Mouse (Mus musculus): Measurements from ENCODE around the gene Tnc. TPM values are rescaled to one million over a fixed set of nuclear protein-coding genes. Genes with fewer than 3 reads are reported as not detected.

Gene Tnc
- polyA plus RNA-seq, 1 experiment from 2014 or later = 2.6 TPM

DNA sequence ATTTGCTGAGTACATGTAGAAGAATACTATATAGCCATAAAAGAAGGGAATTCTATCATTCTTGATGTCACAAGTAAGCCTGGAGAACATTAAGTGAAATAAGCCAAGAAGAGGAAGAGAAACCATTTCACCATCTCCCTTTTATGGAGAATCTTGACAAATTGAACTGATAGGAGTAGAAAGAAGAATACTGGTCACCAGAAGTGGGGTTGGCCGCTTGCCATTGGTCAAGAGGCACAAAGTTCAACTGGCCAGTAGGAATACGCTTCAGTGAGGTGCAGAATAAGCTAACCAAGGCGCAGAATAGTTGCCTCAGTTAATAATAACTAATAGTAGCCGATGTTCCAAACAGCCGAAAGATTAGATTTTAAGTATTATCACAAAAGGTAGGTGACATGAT, 58.7 kb downstream of the Tnc start:
- no peak for ATAC-seq (ENCODE audit: low read depth)
- no peak for DNase-seq
- H3K36me3 ChIP-seq = no peaks in the 10 kb centered on the region
- H3K27me3 ChIP-seq = no peaks in the 10 kb centered on the region
- H3K4me2 ChIP-seq = no peak overlapping the region
- H3K9me3 ChIP-seq (replicated peaks) = no peaks in the 10 kb centered on the region
- no peak overlapping the region for H3K4me3 ChIP-seq (replicated peaks)
- H3K27ac ChIP-seq = no peak overlapping the region
- no peak overlapping the region for H3K9ac ChIP-seq
- WGBS (ENCODE audit: insufficient replicate concordance) = 75% methylated on average over 5 of the region's 5 CpGs
- no peaks in the 10 kb centered on the region for H3K4me1 ChIP-seq (replicated peaks)

DNA sequence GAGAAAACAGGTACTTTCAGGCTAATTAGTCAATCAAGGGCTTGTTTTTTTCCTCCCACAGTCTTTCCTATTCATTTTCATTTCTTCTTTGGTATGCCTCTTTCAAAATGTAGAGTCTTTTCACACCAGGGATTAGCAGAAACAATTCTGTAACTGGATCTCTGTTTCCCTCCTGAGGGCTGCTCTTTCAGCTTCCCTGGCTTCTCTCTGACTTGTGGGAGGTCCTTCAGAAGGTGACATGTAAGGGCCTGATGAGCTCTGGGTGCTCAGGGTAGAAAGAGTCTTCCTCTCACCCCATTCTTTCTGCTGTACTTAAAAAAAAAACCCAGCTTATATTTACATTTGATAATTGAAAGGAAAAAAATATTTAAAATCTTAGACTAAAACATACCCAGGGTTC, 60.2 kb downstream of the Tnc start:
- ATAC-seq (ENCODE audit: low read depth) (no peak), DNase-seq (no peak)
- no peaks in the 10 kb centered on the region for H3K27me3 ChIP-seq
- no peaks in the 10 kb centered on the region for H3K9me3 ChIP-seq (replicated peaks)
- no peak overlapping the region for H3K9ac ChIP-seq
- no peaks in the 10 kb centered on the region for H3K36me3 ChIP-seq
- no peaks in the 10 kb centered on the region for H3K4me1 ChIP-seq (replicated peaks)
- no peak overlapping the region for H3K4me2 ChIP-seq
- no peak overlapping the region for H3K27ac ChIP-seq
- H3K4me3 ChIP-seq (replicated peaks) = no peak overlapping the region

- Histone ChIP-seq H3K4me3 (replicated peaks) (no peak overlapping the region), H3K9ac (no peak overlapping the region), H3K27me3 (no peaks in the 10 kb centered on the region), H3K9me3 (replicated peaks) (no peaks in the 10 kb centered on the region), H3K4me2 (no peak overlapping the region), H3K4me1 (replicated peaks) (peaks cover 7% of the 10 kb centered on the region), H3K36me3 (no peaks in the 10 kb centered on the region), H3K27ac (no peak overlapping the region)
- 59% methylated on average over 8 of the region's 8 CpGs for WGBS (ENCODE audit: insufficient replicate concordance)
- ATAC-seq (ENCODE audit: low read depth) (no peak), DNase-seq (no peak)
Measured at GRCm38 (mm10) chr4:63983098-63983445, 63.7 kb downstream of the Tnc start.

GRCm38 (mm10) chr4:63982425-63983097, 64.3 kb downstream of the Tnc start:
- peaks cover 7% of the 10 kb centered on the region for H3K4me1 ChIP-seq (replicated peaks)
- no peak for DNase-seq
- WGBS (ENCODE audit: insufficient replicate concordance) = 60% methylated on average over 12 of the region's 12 CpGs
- no peaks in the 10 kb centered on the region for H3K36me3 ChIP-seq
- H3K4me3 ChIP-seq (replicated peaks) = no peak overlapping the region
- H3K9me3 ChIP-seq (replicated peaks) = no peaks in the 10 kb centered on the region
- no peaks in the 10 kb centered on the region for H3K27me3 ChIP-seq
- no peak overlapping the region for H3K9ac ChIP-seq
- no peak overlapping the region for H3K4me2 ChIP-seq
- ATAC-seq (ENCODE audit: low read depth) = no peak
- H3K27ac ChIP-seq = no peak overlapping the region

- Histone ChIP-seq H3K36me3 (no peaks in the 10 kb centered on the region), H3K27me3 (no peaks in the 10 kb centered on the region), H3K4me2 (no peak overlapping the region), H3K9ac (no peak overlapping the region), H3K9me3 (replicated peaks) (no peaks in the 10 kb centered on the region), H3K27ac (no peak overlapping the region), H3K4me1 (replicated peaks) (peaks cover 7% of the 10 kb centered on the region), H3K4me3 (replicated peaks) (no peak overlapping the region)
- WGBS (ENCODE audit: insufficient replicate concordance) = 40% methylated on average over 1 of the region's 1 CpGs
- no peak for ATAC-seq (ENCODE audit: low read depth)
- no peak for DNase-seq
Measured at GRCm38 (mm10) chr4:63980211-63980794, 66.5 kb downstream of the Tnc start.

DNA sequence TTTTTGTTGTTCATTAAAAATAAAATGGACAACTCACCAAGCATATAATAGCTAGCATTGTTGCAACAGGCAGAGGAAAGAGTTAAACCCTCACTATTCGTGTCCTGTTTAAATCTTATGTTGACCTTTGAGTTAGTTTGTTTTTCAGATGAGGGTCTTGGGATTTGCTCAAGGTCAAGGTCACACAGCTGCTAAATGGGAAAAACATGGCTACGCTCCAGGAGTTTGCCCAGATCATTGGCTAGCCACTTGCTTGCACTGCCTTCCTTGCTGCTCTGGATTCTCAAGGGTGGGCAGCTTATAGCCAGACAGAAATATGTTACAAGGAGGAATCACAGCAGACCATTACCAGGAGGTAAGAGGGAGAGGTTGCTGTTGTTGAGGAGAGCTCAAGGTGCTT, 67.2 kb downstream of the Tnc start:
- H3K4me3 ChIP-seq (replicated peaks) = no peak overlapping the region
- H3K4me2 ChIP-seq = no peak overlapping the region
- no peak for DNase-seq
- 46% methylated on average over 2 of the region's 2 CpGs for whole genome bisulfite sequencing (ENCODE audit: insufficient replicate concordance)
- H3K27ac ChIP-seq = no peak overlapping the region
- ATAC-seq (ENCODE audit: low read depth) = no peak
- peaks cover 7% of the 10 kb centered on the region for H3K4me1 ChIP-seq (replicated peaks)
- no peaks in the 10 kb centered on the region for H3K36me3 ChIP-seq
- no peaks in the 10 kb centered on the region for H3K9me3 ChIP-seq (replicated peaks)
- no peak overlapping the region for H3K9ac ChIP-seq
- H3K27me3 ChIP-seq = no peaks in the 10 kb centered on the region

DNA sequence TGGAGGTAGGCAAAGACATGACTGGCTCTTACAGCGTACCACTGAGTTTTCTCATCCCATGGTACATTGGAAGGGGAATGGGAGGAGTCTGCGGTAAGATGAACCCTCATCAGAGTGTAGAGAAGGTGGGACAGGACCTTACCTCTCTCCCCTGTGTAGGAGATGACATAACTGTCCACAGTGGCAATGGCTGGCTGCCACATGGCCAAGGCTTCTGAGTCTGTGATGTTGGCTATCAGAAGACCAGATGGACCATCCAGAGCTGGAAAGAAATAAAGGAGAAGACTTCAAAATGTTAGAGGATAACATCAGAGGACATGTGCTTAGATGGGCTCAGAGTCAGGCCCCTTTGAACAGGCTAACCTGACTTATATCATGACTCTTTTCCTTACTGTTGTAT, 74.3 kb downstream of the Tnc start:
- WGBS (ENCODE audit: insufficient replicate concordance) = 73% methylated on average over 2 of the region's 2 CpGs
- no peak overlapping the region for H3K27ac ChIP-seq
- H3K4me1 ChIP-seq (replicated peaks) = no peaks in the 10 kb centered on the region
- H3K27me3 ChIP-seq = no peaks in the 10 kb centered on the region
- no peaks in the 10 kb centered on the region for H3K36me3 ChIP-seq
- H3K4me2 ChIP-seq = no peak overlapping the region
- H3K4me3 ChIP-seq (replicated peaks) = no peak overlapping the region
- no peak for ATAC-seq (ENCODE audit: low read depth)
- no peaks in the 10 kb centered on the region for H3K9me3 ChIP-seq (replicated peaks)
- H3K9ac ChIP-seq = no peak overlapping the region
- DNase-seq = no peak

GRCm38 (mm10) chr4:63971762-63972161, 75.1 kb downstream of the Tnc start:
- DNase-seq (no peak), ATAC-seq (ENCODE audit: low read depth) (no peak)
- H3K27ac ChIP-seq = no peak overlapping the region
- H3K4me2 ChIP-seq = no peak overlapping the region
- no peak overlapping the region for H3K9ac ChIP-seq
- no peaks in the 10 kb centered on the region for H3K27me3 ChIP-seq
- no peaks in the 10 kb centered on the region for H3K36me3 ChIP-seq
- H3K4me1 ChIP-seq (replicated peaks) = no peaks in the 10 kb centered on the region
- WGBS (ENCODE audit: insufficient replicate concordance) = 56% methylated on average over 1 of the region's 1 CpGs
- H3K9me3 ChIP-seq (replicated peaks) = no peaks in the 10 kb centered on the region
- H3K4me3 ChIP-seq (replicated peaks) = no peak overlapping the region

DNA sequence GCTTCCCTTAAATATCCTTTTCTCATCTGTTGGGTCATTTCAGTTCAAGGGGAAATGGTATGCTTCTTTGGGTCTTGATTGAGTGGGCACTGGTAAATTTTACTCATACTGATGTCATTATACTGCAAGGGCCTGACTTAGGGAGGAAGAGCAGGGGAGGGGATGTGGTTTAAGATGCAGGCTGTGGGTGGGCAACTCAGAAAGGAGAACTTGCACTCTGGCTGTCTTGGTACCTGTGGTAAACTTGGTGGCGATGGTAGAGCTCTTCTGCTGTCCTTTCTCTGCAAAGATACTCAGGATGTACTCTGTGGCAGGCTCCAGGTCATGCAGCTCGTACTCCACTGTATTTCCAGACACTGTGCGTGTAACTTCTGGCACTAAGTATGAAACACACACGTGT, 75.9 kb downstream of the Tnc start:
- Histone ChIP-seq H3K36me3 (no peaks in the 10 kb centered on the region), H3K4me1 (replicated peaks) (no peaks in the 10 kb centered on the region), H3K9ac (no peak overlapping the region), H3K27ac (no peak overlapping the region), H3K4me3 (replicated peaks) (no peak overlapping the region), H3K4me2 (no peak overlapping the region), H3K9me3 (replicated peaks) (no peaks in the 10 kb centered on the region), H3K27me3 (no peaks in the 10 kb centered on the region)
- DNase-seq (no peak), ATAC-seq (ENCODE audit: low read depth) (no peak)
- 39% methylated on average over 4 of the region's 4 CpGs for WGBS (ENCODE audit: insufficient replicate concordance)

GRCm38 (mm10) chr4:63969891-63970290, 76.9 kb downstream of the Tnc start:
- Histone ChIP-seq H3K4me2 (no peak overlapping the region), H3K4me1 (replicated peaks) (no peaks in the 10 kb centered on the region), H3K9ac (no peak overlapping the region), H3K27me3 (no peaks in the 10 kb centered on the region), H3K27ac (no peak overlapping the region), H3K4me3 (replicated peaks) (no peak overlapping the region), H3K36me3 (no peaks in the 10 kb centered on the region), H3K9me3 (replicated peaks) (no peaks in the 10 kb centered on the region)
- ATAC-seq (ENCODE audit: low read depth) = no peak
- no peak for DNase-seq
- 61% methylated on average over 3 of the region's 3 CpGs for WGBS (ENCODE audit: insufficient replicate concordance)

DNA sequence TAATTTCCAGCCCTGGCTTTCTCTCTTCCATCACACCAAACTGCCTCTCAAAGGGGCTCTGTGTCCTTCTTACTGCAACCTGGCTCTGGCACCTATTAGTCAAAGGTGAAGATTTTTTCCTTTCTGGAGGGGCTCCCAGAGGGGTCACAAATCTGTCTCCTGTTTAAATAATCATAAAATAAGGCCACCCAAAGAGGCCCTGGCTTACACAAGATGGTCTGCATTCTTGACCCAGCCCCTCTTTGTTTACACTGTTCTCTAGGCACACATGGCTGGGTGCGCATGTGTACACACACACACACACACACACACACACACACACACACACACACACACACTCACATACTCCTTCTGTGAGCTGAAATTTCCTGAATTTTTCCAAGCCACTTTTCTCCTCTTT, 83.4 kb downstream of the Tnc start:
- Histone ChIP-seq H3K4me2 (no peak overlapping the region), H3K9me3 (replicated peaks) (no peaks in the 10 kb centered on the region), H3K36me3 (no peaks in the 10 kb centered on the region), H3K27ac (no peak overlapping the region), H3K9ac (no peak overlapping the region), H3K27me3 (no peaks in the 10 kb centered on the region), H3K4me3 (replicated peaks) (no peak overlapping the region), H3K4me1 (replicated peaks) (no peaks in the 10 kb centered on the region)
- DNase-seq (no peak), ATAC-seq (ENCODE audit: low read depth) (no peak)
- WGBS (ENCODE audit: insufficient replicate concordance) = 93% methylated on average over 1 of the region's 1 CpGs

GRCm38 (mm10) chr4:63961858-63962468, 84.9 kb downstream of the Tnc start:
- H3K9ac ChIP-seq = no peak overlapping the region
- no peak overlapping the region for H3K4me2 ChIP-seq
- no peak overlapping the region for H3K4me3 ChIP-seq (replicated peaks)
- no peaks in the 10 kb centered on the region for H3K4me1 ChIP-seq (replicated peaks)
- H3K9me3 ChIP-seq (replicated peaks) = no peaks in the 10 kb centered on the region
- WGBS (ENCODE audit: insufficient replicate concordance) = 67% methylated on average over 5 of the region's 5 CpGs
- DNase-seq = no peak
- H3K27me3 ChIP-seq = no peaks in the 10 kb centered on the region
- ATAC-seq (ENCODE audit: low read depth) = no peak
- H3K27ac ChIP-seq = no peak overlapping the region
- no peaks in the 10 kb centered on the region for H3K36me3 ChIP-seq
